Mouse (Mus musculus) spleen, adult 2 months (tissue): ENCODE measurements around the gene Gm49355.

ENCODE experiments used
- CTCF ChIP-seq: fragments of 200-500 bp; IDR thresholded peaks from 2 replicates; pipeline ENCODE4 v1.5.1; 2011; ENCODE audit warnings: mild to moderate bottlenecking, inconsistent platforms; ENCODE audit not compliant: insufficient read depth, insufficient read length, insufficient replicate concordance; ENCODE audit errors: extremely low read depth
- POLR2A ChIP-seq: fragments of 200-500 bp; IDR thresholded peaks from 2 replicates; pipeline ENCODE4 v1.6.1; 2011; ENCODE audit warnings: low read depth, low read length, inconsistent platforms

GRCm38 (mm10) chr14:12337998-12338809, 54.4 kb downstream of the Gm49355 start:
- TF ChIP-seq POLR2A (no peak), CTCF (no peak)
